Mouse (Mus musculus) spleen, adult 2 months (tissue): ENCODE measurements at regions not wholly inside any gene's neighbourhood (a gene's known extent, or its start where the extent isn't known, plus 50 kb on each side); places are given as distances from the start of the nearest gene placed in this dataset.

Source experiments
- DNase-seq, 2 experiments: peaks; one replicate each; pipeline versions ENCODE4 v3.0.0 to v3.0.0-alpha.2; 2012 to 2021; ENCODE audit warnings: low spot score in 2 of 2, low read depth in 1 of 2
- H3K27ac ChIP-seq: fragments of 200-500 bp; 2 replicates; pipeline ENCODE4 v1.5.1; 2012; ENCODE audit warnings: low read length, inconsistent platforms; ENCODE audit not compliant: insufficient read depth
- H3K27me3 ChIP-seq: fragments of 200-500 bp; 2 replicates; pipeline ENCODE4 v1.6.1; 2012; ENCODE audit warnings: mild to moderate bottlenecking, moderate library complexity, low read length, inconsistent platforms; ENCODE audit not compliant: control insufficient read depth, insufficient read depth
- H3K36me3 ChIP-seq: fragments of 200-500 bp; 2 replicates; pipeline ENCODE4 v1.6.1; 2012; ENCODE audit warnings: mild to moderate bottlenecking, low read length, inconsistent platforms; ENCODE audit not compliant: control insufficient read depth, insufficient read depth
- H3K4me1 ChIP-seq: fragments of 200-500 bp; 2 replicates; pipeline ENCODE4 v1.6.1; 2011; ENCODE audit warnings: inconsistent platforms; ENCODE audit not compliant: control insufficient read depth, insufficient read depth, insufficient read length
- H3K4me3 ChIP-seq: fragments of 200-500 bp; 2 replicates; pipeline ENCODE4 v1.5.1; 2011; ENCODE audit warnings: mild to moderate bottlenecking, inconsistent platforms; ENCODE audit not compliant: insufficient read depth, insufficient read length; ENCODE audit errors: extremely low read depth
- CTCF ChIP-seq: fragments of 200-500 bp; IDR thresholded peaks from 2 replicates; pipeline ENCODE4 v1.5.1; 2011; ENCODE audit warnings: mild to moderate bottlenecking, inconsistent platforms; ENCODE audit not compliant: insufficient read depth, insufficient read length, insufficient replicate concordance; ENCODE audit errors: extremely low read depth
- POLR2A ChIP-seq: fragments of 200-500 bp; IDR thresholded peaks from 2 replicates; pipeline ENCODE4 v1.6.1; 2011; ENCODE audit warnings: low read depth, low read length, inconsistent platforms
- WGBS: fragments of 180-500 bp; shearing (Covaris S2); methylation state at CpG from one replicate; pipeline ENCODE4 v1.1.7; 2018; 5-methylcytosine and 5-hydroxymethylcytosine counted together

- H3K36me3 ChIP-seq, result no peaks in the 10 kb centered on the region
- DNase-seq, result no peak
- H3K4me3 ChIP-seq, result no peak overlapping the region
- H3K27me3 ChIP-seq, result no peaks in the 10 kb centered on the region
- TF ChIP-seq CTCF (no peak), POLR2A (no peak)
- no peak overlapping the region for H3K27ac ChIP-seq
- peaks cover 5% of the 10 kb centered on the region; the same call in 1 of the 2 replicates for H3K4me1 ChIP-seq
- WGBS, result 93% methylated on average over 15 of the region's 15 CpGs
These were observed 75.8 kb upstream of the Cpm start for GRCm38 (mm10) chr10:117553211-117554186.

GRCm38 (mm10) chr10:117552049-117552652 lies 77.1 kb upstream of the Cpm start:
- no peaks in the 10 kb centered on the region for H3K36me3 ChIP-seq
- H3K4me3 ChIP-seq, result no peak overlapping the region
- H3K27ac ChIP-seq, result no peak overlapping the region
- H3K27me3 ChIP-seq, result no peaks in the 10 kb centered on the region
- no peak for DNase-seq
- TF ChIP-seq POLR2A, result no peak
- no peak for TF ChIP-seq CTCF
- peaks cover 5% of the 10 kb centered on the region; the same call in 1 of the 2 replicates for H3K4me1 ChIP-seq
- 92% methylated on average over 9 of the region's 9 CpGs for WGBS

GRCm38 (mm10) chr10:117551234-117552048 lies 77.9 kb upstream of the Cpm start:
- Histone ChIP-seq H3K4me1 (peaks cover 5% of the 10 kb centered on the region; the same call in 1 of the 2 replicates), H3K36me3 (no peaks in the 10 kb centered on the region), H3K27me3 (no peaks in the 10 kb centered on the region), H3K4me3 (no peak overlapping the region), H3K27ac (no peak overlapping the region)
- 80% methylated on average over 13 of the region's 13 CpGs for WGBS
- DNase-seq, result no peak
- TF ChIP-seq CTCF, result no peak
- no peak for TF ChIP-seq POLR2A

- no peak for DNase-seq
- Histone ChIP-seq H3K36me3 (no peaks in the 10 kb centered on the region), H3K4me3 (no peak overlapping the region), H3K27me3 (no peaks in the 10 kb centered on the region), H3K4me1 (no peaks in the 10 kb centered on the region), H3K27ac (no peak overlapping the region)
- TF ChIP-seq POLR2A, result no peak
- no peak for TF ChIP-seq CTCF
- WGBS, result 92% methylated on average over 16 of the region's 16 CpGs
These were observed 79.3 kb upstream of the Cpm start for GRCm38 (mm10) chr10:117549854-117550605.

- no peak overlapping the region for H3K4me3 ChIP-seq
- no peak overlapping the region for H3K27ac ChIP-seq
- no peak for TF ChIP-seq POLR2A
- TF ChIP-seq CTCF, result no peak
- H3K4me1 ChIP-seq, result no peaks in the 10 kb centered on the region
- no peaks in the 10 kb centered on the region for H3K36me3 ChIP-seq
- DNase-seq, result no peak
- H3K27me3 ChIP-seq, result no peaks in the 10 kb centered on the region
- WGBS, result 99% methylated on average over 4 of the region's 4 CpGs
These were observed 79.8 kb upstream of the Cpm start for GRCm38 (mm10) chr10:117549506-117549830.

- H3K27ac ChIP-seq, result no peak overlapping the region
- no peak for TF ChIP-seq CTCF
- no peak for TF ChIP-seq POLR2A
- H3K4me1 ChIP-seq, result no peaks in the 10 kb centered on the region
- 92% methylated on average over 23 of the region's 23 CpGs for WGBS
- H3K27me3 ChIP-seq, result no peaks in the 10 kb centered on the region
- DNase-seq, result no peak
- no peak overlapping the region for H3K4me3 ChIP-seq
- H3K36me3 ChIP-seq, result no peaks in the 10 kb centered on the region
These were observed 80.4 kb upstream of the Cpm start for GRCm38 (mm10) chr10:117548775-117549505.
